Mouse (Mus musculus): Measurements from ENCODE around the gene Tmem191c. TPM values are rescaled to one million over a fixed set of nuclear protein-coding genes. Genes with fewer than 3 reads are reported as not detected.

Gene Tmem191c
- polyA plus RNA-seq, 1 experiment from 2014 or later: 11.7 TPM

DNA sequence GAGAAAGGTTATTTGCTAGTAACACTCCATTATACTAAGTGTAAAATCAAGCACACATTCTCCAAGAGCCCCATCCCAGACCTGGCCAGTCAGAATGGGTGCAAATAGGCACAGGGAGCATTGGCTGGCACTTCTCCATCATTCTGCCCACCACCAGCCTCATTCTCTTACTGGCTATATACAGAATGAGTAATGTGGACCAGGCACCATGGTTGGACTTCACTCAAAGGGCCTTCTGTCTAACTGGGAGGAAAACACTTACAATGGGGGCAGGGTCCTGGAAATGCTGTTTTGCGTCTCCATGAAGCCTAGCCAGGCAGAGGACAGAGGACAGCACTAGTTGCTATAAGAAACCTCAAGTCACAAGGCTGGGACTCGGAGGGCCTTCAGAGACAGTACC is 50.2 kb downstream of the Tmem191c start:
- Histone ChIP-seq H3K27ac (ENCODE audit: low read length) (no peak overlapping the region), H3K9me3 (ENCODE audit: control insufficient read depth, low read depth, low read length) (no peaks in the 10 kb centered on the region), H3K36me3 (ENCODE audit: control insufficient read depth, insufficient read depth, low read length) (peaks cover 10% of the 10 kb centered on the region; the same call in 1 of the 2 replicates), H3K4me3 (ENCODE audit: low read depth, low read length) (no peak overlapping the region), H3K27me3 (ENCODE audit: control insufficient read depth, insufficient read depth, low read length) (no peaks in the 10 kb centered on the region), H3K4me2 (replicated peaks; ENCODE audit: low read depth, low read length) (no peak overlapping the region), H3K4me1 (ENCODE audit: control insufficient read depth, insufficient read depth, low read length) (no peaks in the 10 kb centered on the region), H3K9ac (replicated peaks; ENCODE audit: low read depth, low read length) (no peak overlapping the region)
- ATAC-seq (ENCODE audit: insufficient number of reproducible peaks, insufficient read depth, low FRiP score, low read depth): no peak
- 86% methylated on average over 2 of the region's 2 CpGs for WGBS

GRCm38 (mm10) chr16:17329848-17330570 is 54.1 kb downstream of the Tmem191c start:
- H3K27me3 ChIP-seq (ENCODE audit: control insufficient read depth, insufficient read depth, low read length): no peaks in the 10 kb centered on the region
- WGBS: 92% methylated on average over 1 of the region's 1 CpGs

DNA sequence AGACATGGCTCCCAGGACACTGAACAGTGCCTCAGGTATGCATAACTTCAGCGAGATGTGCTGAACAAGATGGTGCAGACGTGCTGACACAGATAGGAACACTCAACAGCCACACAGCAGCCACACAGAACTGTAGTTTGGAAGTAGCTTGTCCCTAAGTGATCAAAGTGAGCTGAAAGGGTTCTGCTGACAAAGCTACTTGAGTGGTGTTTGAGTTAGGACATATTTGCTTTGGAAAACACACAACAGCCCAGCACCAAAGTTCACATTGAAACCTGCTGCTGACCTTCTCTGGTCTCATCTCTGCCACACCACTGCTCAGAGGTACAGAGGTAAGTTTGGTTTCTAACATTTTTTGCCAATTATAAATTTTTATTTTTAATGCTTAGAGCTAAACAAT is 55.2 kb downstream of the Tmem191c start, which contains the start of gene Serpind1:
Serpind1 (plus strand) TSS at position 256 of the 400 bp plus-strand sequence.
- Histone ChIP-seq H3K9ac (replicated peaks; ENCODE audit: low read depth, low read length) (no peak within 1 kb of the TSS), H3K4me2 (replicated peaks; ENCODE audit: low read depth, low read length) (no peak within 1 kb of the TSS), H3K9me3 (ENCODE audit: control insufficient read depth, low read depth, low read length) (no peaks in the 10 kb centered on the region), H3K36me3 (ENCODE audit: control insufficient read depth, insufficient read depth, low read length) (no peaks in the 10 kb centered on the region), H3K4me3 (ENCODE audit: low read depth, low read length) (no peak within 1 kb of the TSS), H3K27me3 (ENCODE audit: control insufficient read depth, insufficient read depth, low read length) (no peaks in the 10 kb centered on the region), H3K4me1 (ENCODE audit: control insufficient read depth, insufficient read depth, low read length) (no peaks in the 10 kb centered on the region), H3K27ac (ENCODE audit: low read length) (no peak within 1 kb of the TSS)
- ATAC-seq (ENCODE audit: insufficient number of reproducible peaks, insufficient read depth, low FRiP score, low read depth): no peak
- 80% methylated on average over 2 of the region's 2 CpGs for WGBS

More at GRCm38 (mm10) chr16:17329848-17330570, 54.1 kb downstream of the Tmem191c start:
- no peak overlapping the region for H3K4me2 ChIP-seq (replicated peaks; ENCODE audit: low read depth, low read length)
- no peaks in the 10 kb centered on the region for H3K9me3 ChIP-seq (ENCODE audit: control insufficient read depth, low read depth, low read length)
- no peak overlapping the region for H3K27ac ChIP-seq (ENCODE audit: low read length)
- no peak overlapping the region for H3K9ac ChIP-seq (replicated peaks; ENCODE audit: low read depth, low read length)
- peaks cover 2% of the 10 kb centered on the region; the same call in 1 of the 2 replicates for H3K36me3 ChIP-seq (ENCODE audit: control insufficient read depth, insufficient read depth, low read length)
- no peak for ATAC-seq (ENCODE audit: insufficient number of reproducible peaks, insufficient read depth, low FRiP score, low read depth)
- no peak overlapping the region for H3K4me3 ChIP-seq (ENCODE audit: low read depth, low read length)
- H3K4me1 ChIP-seq (ENCODE audit: control insufficient read depth, insufficient read depth, low read length): no peaks in the 10 kb centered on the region

DNA sequence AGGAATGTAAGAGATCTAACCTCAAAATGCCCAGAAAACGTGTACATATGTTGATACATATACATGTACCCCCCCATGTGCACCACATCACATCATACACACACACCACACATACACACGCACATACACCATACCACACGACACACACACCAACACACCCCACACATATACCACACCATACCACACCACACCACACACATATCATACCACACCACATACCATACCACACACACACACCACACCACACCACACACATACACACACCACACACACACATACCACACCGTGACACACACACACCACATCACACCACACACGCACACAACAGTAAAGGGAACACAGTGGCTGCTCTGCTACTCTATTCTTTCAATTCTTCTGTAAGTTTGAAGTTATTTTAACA is 56.0 kb downstream of the Tmem191c start:
- H3K4me3 ChIP-seq (ENCODE audit: low read depth, low read length): no peak overlapping the region
- no peak overlapping the region for H3K9ac ChIP-seq (replicated peaks; ENCODE audit: low read depth, low read length)
- H3K36me3 ChIP-seq (ENCODE audit: control insufficient read depth, insufficient read depth, low read length): no peaks in the 10 kb centered on the region
- no peak for ATAC-seq (ENCODE audit: insufficient number of reproducible peaks, insufficient read depth, low FRiP score, low read depth)
- WGBS: 88% methylated on average over 5 of the region's 5 CpGs
- no peaks in the 10 kb centered on the region for H3K9me3 ChIP-seq (ENCODE audit: control insufficient read depth, low read depth, low read length)
- no peaks in the 10 kb centered on the region for H3K4me1 ChIP-seq (ENCODE audit: control insufficient read depth, insufficient read depth, low read length)
- no peak overlapping the region for H3K4me2 ChIP-seq (replicated peaks; ENCODE audit: low read depth, low read length)
- no peaks in the 10 kb centered on the region for H3K27me3 ChIP-seq (ENCODE audit: control insufficient read depth, insufficient read depth, low read length)
- no peak overlapping the region for H3K27ac ChIP-seq (ENCODE audit: low read length)

Other genes starting within 250 kb of the Tmem191c start
- 33.5 and 35.0 TPM in 2 replicates for gene Ypel1, start 206.4 kb upstream of the Tmem191c start, polyA plus RNA-seq (2014; fragmentation: Nextera tagmentation; extraction: Ambion mirVana)
- gene Ppil2, start 164.8 kb upstream of the Tmem191c start, polyA plus RNA-seq (2014; fragmentation: Nextera tagmentation; extraction: Ambion mirVana): 134 and 136 TPM in 2 replicates
- 25.5 and 35.5 TPM in 2 replicates for gene 2610318N02Rik, start 150.9 kb upstream of the Tmem191c start, polyA plus RNA-seq (2014; fragmentation: Nextera tagmentation; extraction: Ambion mirVana)
- gene Sdf2l1, start 143.7 kb upstream of the Tmem191c start, polyA plus RNA-seq (2014; fragmentation: Nextera tagmentation; extraction: Ambion mirVana): 39.2 and 45.3 TPM in 2 replicates
- gene Ydjc, start 131.5 kb upstream of the Tmem191c start, polyA plus RNA-seq (2014; fragmentation: Nextera tagmentation; extraction: Ambion mirVana): 9.1 and 12.6 TPM in 2 replicates
- gene Ccdc116, start 128.8 kb upstream of the Tmem191c start, polyA plus RNA-seq (2014; fragmentation: Nextera tagmentation; extraction: Ambion mirVana): 1.0 and 1.1 TPM in 2 replicates
- gene Ube2l3, start 73.4 kb upstream of the Tmem191c start, polyA plus RNA-seq (2014; fragmentation: Nextera tagmentation; extraction: Ambion mirVana): 325 and 353 TPM in 2 replicates
- gene Rimbp3, start 67.5 kb upstream of the Tmem191c start, polyA plus RNA-seq (2014; fragmentation: Nextera tagmentation; extraction: Ambion mirVana): 0.65 and 0.69 TPM in 2 replicates
- gene Hic2, start 42.5 kb upstream of the Tmem191c start, polyA plus RNA-seq (2014; fragmentation: Nextera tagmentation; extraction: Ambion mirVana): 4.8 and 5.2 TPM in 2 replicates
- 0.15 and 0.22 TPM in 2 replicates for gene Serpind1, start 55.3 kb downstream of the Tmem191c start, polyA plus RNA-seq (2014; fragmentation: Nextera tagmentation; extraction: Ambion mirVana)
- gene Snap29, start 129.9 kb downstream of the Tmem191c start, polyA plus RNA-seq (2014; fragmentation: Nextera tagmentation; extraction: Ambion mirVana): 7.4 and 7.6 TPM in 2 replicates
- 39.0 and 42.8 TPM in 2 replicates for gene Pi4ka, start 130.2 kb downstream of the Tmem191c start, polyA plus RNA-seq (2014; fragmentation: Nextera tagmentation; extraction: Ambion mirVana)
- 56.5 and 62.3 TPM in 2 replicates for gene Crkl, start 175.9 kb downstream of the Tmem191c start, polyA plus RNA-seq (2014; fragmentation: Nextera tagmentation; extraction: Ambion mirVana)
- 1.7 TPM in 2 replicates for gene Aifm3, start 213.5 kb downstream of the Tmem191c start, polyA plus RNA-seq (2014; fragmentation: Nextera tagmentation; extraction: Ambion mirVana)
- 78.6 and 89.5 TPM in 2 replicates for gene Lztr1, start 232.6 kb downstream of the Tmem191c start, polyA plus RNA-seq (2014; fragmentation: Nextera tagmentation; extraction: Ambion mirVana)